Mouse (Mus musculus): ENCODE data around the gene Ap1s2. TPM values are rescaled to one million over a fixed set of nuclear protein-coding genes. Genes with fewer than 3 reads are reported as not detected.

Ap1s2 gene
- polyA plus RNA-seq (2015; fragmentation: Nextera tagmentation; extraction: Ambion mirVana): 29.2 and 30.5 TPM in 2 replicates

DNA sequence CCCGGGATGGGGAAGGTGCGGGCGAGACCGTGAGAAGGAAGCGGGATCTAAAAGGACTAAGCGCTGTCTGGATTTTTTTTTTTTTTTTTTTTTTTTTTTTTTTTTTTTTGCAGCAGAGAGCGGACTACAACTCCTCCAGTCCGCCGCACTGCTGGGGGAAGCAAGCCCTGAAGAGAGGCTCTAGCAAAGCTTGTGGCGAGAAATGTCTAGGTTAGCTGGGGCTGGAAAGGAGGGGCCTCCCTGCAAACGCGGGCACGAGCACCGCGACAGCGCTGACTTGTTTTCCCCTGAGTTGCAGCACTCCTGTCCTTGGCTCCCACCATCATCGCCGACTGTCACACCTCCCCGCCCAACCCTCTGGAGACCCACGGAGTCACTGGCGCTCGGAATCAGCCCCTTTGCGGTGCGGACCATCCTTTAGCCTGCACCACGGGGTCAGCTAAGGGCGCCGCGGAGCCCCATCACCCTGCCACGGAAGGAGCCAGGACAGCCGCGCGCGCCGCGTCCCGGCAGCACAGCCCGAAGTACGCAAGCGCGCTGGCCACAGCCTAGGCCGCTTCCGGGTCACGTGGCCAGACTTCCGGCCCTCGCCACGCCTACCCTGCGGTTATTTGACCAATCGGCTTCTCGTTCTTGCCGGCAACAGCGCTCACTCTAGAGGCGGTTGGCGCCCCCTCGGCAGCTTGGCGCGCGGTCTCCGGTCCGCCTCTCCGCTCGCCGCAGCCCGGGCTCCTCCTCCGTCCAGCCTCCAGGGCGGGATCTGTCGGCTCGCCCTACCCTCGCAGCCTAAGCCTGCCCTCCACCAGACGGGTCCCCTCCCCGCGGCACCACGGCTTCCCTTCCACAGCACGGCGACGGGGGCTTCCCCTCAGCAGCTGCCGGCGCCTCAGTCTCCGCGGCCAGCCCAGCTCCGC is at the start of gene Ap1s2:
Gene Ap1s2 (plus strand): TSS at position 681 of the 914 bp plus-strand sequence.
- 14% methylated on average over 74 of the region's 80 CpGs for WGBS
- Histone ChIP-seq H3K4me1 (no peaks in the 10 kb centered on the region), H3K4me3 (peak within 1 kb of the TSS; percentile 63), H3K4me2 (replicated peaks) (peak within 1 kb of the TSS; percentile 62), H3K9me3 (no peaks in the 10 kb centered on the region), H3K9ac (peak within 1 kb of the TSS; percentile 72), H3K27ac (peak within 1 kb of the TSS; percentile 82), H3K36me3 (no peaks in the 10 kb centered on the region), H3K27me3 (peaks cover 14% of the 10 kb centered on the region; the same call in 1 of the 2 replicates)
- ATAC-seq (ENCODE audit: low FRiP score, low read depth): peak; percentile 99

GRCm38 (mm10) chrX:163867711-163868379 is 41.0 kb upstream of the Ap1s2 start:
- Histone ChIP-seq H3K36me3 (no peaks in the 10 kb centered on the region), H3K4me1 (no peaks in the 10 kb centered on the region), H3K27ac (no peak overlapping the region), H3K27me3 (peaks cover 12% of the 10 kb centered on the region; the same call in 1 of the 2 replicates), H3K9me3 (no peaks in the 10 kb centered on the region), H3K9ac (no peak overlapping the region), H3K4me3 (no peak overlapping the region), H3K4me2 (replicated peaks) (no peak overlapping the region)
- WGBS: 74% methylated on average over 5 of the region's 5 CpGs
- no peak for ATAC-seq (ENCODE audit: low FRiP score, low read depth)

DNA sequence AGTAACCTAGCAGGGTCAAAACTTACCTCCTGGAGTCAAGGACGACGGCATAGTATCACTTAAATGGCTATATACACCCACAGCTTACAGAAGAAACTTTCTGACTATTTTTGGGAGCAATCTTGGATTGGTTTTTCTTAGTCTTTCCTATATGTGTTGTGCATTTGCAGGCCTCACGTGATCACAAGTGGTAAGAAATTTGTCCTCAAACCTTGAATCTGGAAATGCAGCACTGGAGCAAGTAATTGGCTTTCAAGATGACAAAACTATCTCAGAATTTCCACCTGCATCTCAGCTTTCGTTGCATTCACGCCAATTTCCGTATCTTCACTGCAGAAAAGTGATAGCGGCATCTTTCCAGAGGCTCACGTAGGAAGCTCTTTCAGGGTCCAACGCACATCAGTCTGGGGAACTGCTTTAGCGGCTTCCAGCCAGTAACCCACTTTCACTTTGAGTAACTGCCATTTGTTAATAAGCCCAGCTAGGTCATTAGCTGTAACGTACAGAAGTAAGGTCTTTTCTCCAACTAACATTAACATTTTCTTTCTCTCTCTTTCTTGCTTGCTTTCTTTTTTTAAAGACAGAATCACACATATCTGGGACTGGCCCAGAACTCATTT is 40.0 kb upstream of the Ap1s2 start:
- Histone ChIP-seq H3K9ac (no peak overlapping the region), H3K9me3 (no peaks in the 10 kb centered on the region), H3K27ac (no peak overlapping the region), H3K4me3 (no peak overlapping the region), H3K4me1 (no peaks in the 10 kb centered on the region), H3K36me3 (no peaks in the 10 kb centered on the region), H3K4me2 (replicated peaks) (no peak overlapping the region), H3K27me3 (peaks cover 12% of the 10 kb centered on the region; the same call in 1 of the 2 replicates)
- no peak for ATAC-seq (ENCODE audit: low FRiP score, low read depth)
- 81% methylated on average over 11 of the region's 11 CpGs for WGBS

DNA sequence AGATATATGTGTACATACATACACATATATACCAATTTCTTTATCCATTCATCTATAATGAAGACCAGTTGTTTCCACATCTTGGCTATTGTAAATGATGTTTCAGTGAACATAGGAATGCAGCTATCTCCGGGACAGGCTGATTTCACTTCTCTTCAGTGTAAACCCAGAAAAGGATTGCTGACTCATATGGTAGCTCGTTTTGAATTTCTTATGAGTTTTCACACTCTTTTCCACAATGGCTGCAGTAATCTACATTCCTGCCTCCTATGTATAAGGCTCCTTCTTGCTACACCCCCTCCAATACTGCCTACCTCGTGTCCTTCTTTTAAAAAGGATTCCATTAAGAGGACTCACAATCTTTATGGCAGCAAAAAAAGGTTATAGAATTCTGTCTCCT is 32.9 kb upstream of the Ap1s2 start:
- peaks cover 5% of the 10 kb centered on the region; the same call in 1 of the 2 replicates for H3K27me3 ChIP-seq
- H3K4me2 ChIP-seq (replicated peaks): no peak overlapping the region
- H3K36me3 ChIP-seq: no peaks in the 10 kb centered on the region
- no peak overlapping the region for H3K4me3 ChIP-seq
- WGBS: 78% methylated on average over 3 of the region's 3 CpGs
- H3K9ac ChIP-seq: no peak overlapping the region
- H3K9me3 ChIP-seq: no peaks in the 10 kb centered on the region
- ATAC-seq (ENCODE audit: low FRiP score, low read depth): no peak
- 0 out of 2 replicates have a peak, but pooled peaks cover 3% of the 10 kb centered on the region for H3K4me1 ChIP-seq
- no peak overlapping the region for H3K27ac ChIP-seq

GRCm38 (mm10) chrX:163876636-163877035 is 32.2 kb upstream of the Ap1s2 start:
- no peak overlapping the region for H3K27ac ChIP-seq
- ATAC-seq (ENCODE audit: low FRiP score, low read depth): no peak
- no peak overlapping the region for H3K9ac ChIP-seq
- H3K36me3 ChIP-seq: no peaks in the 10 kb centered on the region
- no peaks in the 10 kb centered on the region for H3K9me3 ChIP-seq
- no peak overlapping the region for H3K4me2 ChIP-seq (replicated peaks)
- H3K4me3 ChIP-seq: no peak overlapping the region
- 61% methylated on average over 4 of the region's 4 CpGs for WGBS
- H3K4me1 ChIP-seq: 0 out of 2 replicates have a peak, but pooled peaks cover 3% of the 10 kb centered on the region
- H3K27me3 ChIP-seq: peaks cover 5% of the 10 kb centered on the region; the same call in 1 of the 2 replicates

GRCm38 (mm10) chrX:163879039-163879438 is 29.8 kb upstream of the Ap1s2 start:
- 53% methylated on average over 6 of the region's 6 CpGs for WGBS
- H3K27me3 ChIP-seq: peaks cover 5% of the 10 kb centered on the region; the same call in 1 of the 2 replicates
- H3K27ac ChIP-seq: no peak overlapping the region
- 0 out of 2 replicates have a peak, but pooled peaks cover 3% of the 10 kb centered on the region for H3K4me1 ChIP-seq
- no peaks in the 10 kb centered on the region for H3K36me3 ChIP-seq
- H3K9ac ChIP-seq: no peak overlapping the region
- H3K4me3 ChIP-seq: no peak overlapping the region
- H3K4me2 ChIP-seq (replicated peaks): no peak overlapping the region
- no peaks in the 10 kb centered on the region for H3K9me3 ChIP-seq
- no peak for ATAC-seq (ENCODE audit: low FRiP score, low read depth)

DNA sequence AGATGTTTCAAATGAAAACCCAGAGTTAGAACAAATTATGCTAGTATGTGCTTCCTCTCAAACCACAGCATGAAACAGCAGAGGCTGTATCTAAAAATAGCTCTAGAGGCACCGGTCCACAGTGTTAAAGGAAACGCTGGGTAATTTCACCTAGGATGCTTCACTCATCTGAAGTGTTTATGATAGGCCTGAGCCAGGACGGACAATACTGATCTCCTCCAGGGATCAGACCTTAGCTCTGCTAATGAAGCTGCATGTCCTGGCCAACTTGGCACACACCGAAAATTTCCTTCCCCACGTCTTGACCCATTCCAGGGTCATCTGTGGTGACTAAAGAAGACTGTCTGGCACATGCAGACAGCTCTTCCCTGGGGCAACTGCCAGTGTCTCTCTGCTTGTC is 29.4 kb upstream of the Ap1s2 start:
- Histone ChIP-seq H3K4me3 (no peak overlapping the region), H3K4me1 (0 out of 2 replicates have a peak, but pooled peaks cover 3% of the 10 kb centered on the region), H3K4me2 (replicated peaks) (no peak overlapping the region), H3K27ac (no peak overlapping the region), H3K9ac (no peak overlapping the region), H3K9me3 (no peaks in the 10 kb centered on the region), H3K27me3 (peaks cover 5% of the 10 kb centered on the region; the same call in 1 of the 2 replicates), H3K36me3 (no peaks in the 10 kb centered on the region)
- no peak for ATAC-seq (ENCODE audit: low FRiP score, low read depth)
- 31% methylated on average over 5 of the region's 5 CpGs for WGBS

DNA sequence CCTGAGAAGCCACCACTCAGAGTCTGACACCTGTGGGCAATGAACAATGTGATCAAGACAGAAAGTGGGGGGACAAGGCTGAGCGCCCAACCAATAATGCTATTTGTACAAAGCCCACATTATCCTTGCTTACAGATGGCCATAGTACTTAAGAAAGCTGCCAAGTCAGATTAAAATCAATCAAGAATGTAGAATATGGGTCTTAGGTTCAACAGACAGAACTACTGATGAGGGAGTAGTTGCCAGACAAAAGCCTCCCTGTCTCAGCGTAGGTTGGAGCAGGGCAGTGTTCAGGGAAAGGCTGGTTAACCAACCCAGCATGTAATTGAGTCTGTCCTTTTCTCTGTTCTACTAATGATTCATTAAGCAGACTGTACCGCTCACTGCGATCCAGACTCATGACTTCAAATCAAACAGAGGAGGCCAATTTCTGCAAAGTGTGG is 23.3 kb upstream of the Ap1s2 start:
- H3K36me3 ChIP-seq: no peaks in the 10 kb centered on the region
- no peak overlapping the region for H3K9ac ChIP-seq
- no peak overlapping the region for H3K4me2 ChIP-seq (replicated peaks)
- H3K27ac ChIP-seq: no peak overlapping the region
- H3K27me3 ChIP-seq: peaks cover 9% of the 10 kb centered on the region; the same call in 1 of the 2 replicates
- WGBS: 73% methylated on average over 4 of the region's 4 CpGs
- no peaks in the 10 kb centered on the region for H3K9me3 ChIP-seq
- H3K4me3 ChIP-seq: no peak overlapping the region
- no peak for ATAC-seq (ENCODE audit: low FRiP score, low read depth)
- H3K4me1 ChIP-seq: no peaks in the 10 kb centered on the region

DNA sequence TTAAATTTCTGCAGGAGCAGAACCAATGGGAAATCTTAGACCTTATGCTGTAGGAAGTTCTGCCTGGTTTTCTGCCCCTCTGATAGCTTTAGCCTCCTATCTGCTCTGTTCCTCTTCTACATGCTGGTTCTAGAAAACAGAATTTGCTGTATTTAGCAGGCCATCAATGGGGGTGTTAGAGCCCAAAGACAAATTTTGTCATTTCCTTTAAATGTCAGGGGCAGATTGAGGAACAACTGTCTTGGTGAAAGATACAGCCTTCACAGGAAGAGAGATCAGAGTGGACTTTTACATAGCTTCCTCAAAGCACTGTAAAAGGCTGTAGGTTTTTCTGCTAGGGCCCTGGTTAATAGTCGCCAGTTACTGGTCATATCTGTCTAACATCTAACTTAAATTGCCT is 11.5 kb upstream of the Ap1s2 start:
- Histone ChIP-seq H3K4me3 (no peak overlapping the region), H3K36me3 (no peaks in the 10 kb centered on the region), H3K9ac (no peak overlapping the region), H3K4me2 (replicated peaks) (no peak overlapping the region), H3K27ac (no peak overlapping the region), H3K27me3 (peaks cover 32% of the 10 kb centered on the region; the same call in 1 of the 2 replicates), H3K4me1 (no peaks in the 10 kb centered on the region), H3K9me3 (no peaks in the 10 kb centered on the region)
- 86% methylated on average over 1 of the region's 1 CpGs for WGBS
- ATAC-seq (ENCODE audit: low FRiP score, low read depth): no peak

DNA sequence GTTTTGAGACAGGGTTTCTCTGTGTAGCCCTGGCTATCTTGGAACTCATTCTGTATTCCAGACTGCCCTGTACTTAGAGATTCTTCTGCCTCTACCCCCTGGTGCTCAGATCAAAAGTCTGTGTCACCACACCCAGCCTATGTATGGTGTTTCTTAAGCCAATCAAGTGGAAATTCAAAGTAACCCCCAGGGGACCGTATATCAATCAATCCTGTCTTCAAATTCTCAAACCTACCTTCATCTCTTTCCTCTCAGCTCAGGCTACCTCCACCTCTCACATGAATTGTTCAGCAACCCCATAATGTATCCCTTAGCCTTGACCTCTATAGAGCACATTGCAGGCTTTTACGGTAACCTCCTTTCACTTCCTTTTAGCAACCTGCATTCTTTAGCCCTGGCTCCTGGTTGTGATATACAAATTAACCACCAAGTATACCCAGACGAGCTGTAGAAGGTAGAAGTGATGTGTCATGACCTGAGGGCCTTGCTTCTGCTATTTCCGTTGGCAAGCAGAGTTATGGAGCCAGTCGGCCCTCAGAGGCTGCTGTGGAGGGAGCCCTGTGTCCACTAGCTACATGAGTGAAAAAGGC is 9.3 kb upstream of the Ap1s2 start:
- Histone ChIP-seq H3K36me3 (no peaks in the 10 kb centered on the region), H3K4me1 (no peaks in the 10 kb centered on the region), H3K4me3 (no peak overlapping the region), H3K27me3 (peaks cover 32% of the 10 kb centered on the region; the same call in 1 of the 2 replicates), H3K9me3 (no peaks in the 10 kb centered on the region), H3K27ac (no peak overlapping the region), H3K9ac (no peak overlapping the region), H3K4me2 (replicated peaks) (no peak overlapping the region)
- 44% methylated on average over 5 of the region's 5 CpGs for WGBS
- ATAC-seq (ENCODE audit: low FRiP score, low read depth): no peak

DNA sequence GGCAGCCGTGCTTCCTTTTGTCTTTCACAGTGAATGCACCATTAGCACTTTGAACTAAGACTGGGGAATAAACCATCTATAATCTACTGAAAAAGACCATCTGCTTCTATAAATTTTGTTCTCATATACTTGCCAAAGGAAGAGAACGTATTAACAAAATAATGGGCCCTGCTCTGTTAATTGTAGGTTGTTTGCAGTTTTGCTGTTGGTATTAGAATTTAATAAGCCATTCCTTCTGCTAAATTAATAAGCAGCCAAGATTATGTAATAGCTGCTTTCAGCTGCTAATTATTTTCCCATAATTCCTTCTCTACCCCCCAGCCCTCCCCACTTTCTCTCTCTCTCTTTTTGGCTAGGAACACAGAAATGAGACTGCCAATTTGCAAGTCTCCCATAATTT is 2.0 kb upstream of the Ap1s2 start:
- no peak overlapping the region for H3K27ac ChIP-seq
- no peak overlapping the region for H3K9ac ChIP-seq
- H3K36me3 ChIP-seq: no peaks in the 10 kb centered on the region
- no peak for ATAC-seq (ENCODE audit: low FRiP score, low read depth)
- no peak overlapping the region for H3K4me2 ChIP-seq (replicated peaks)
- no peaks in the 10 kb centered on the region for H3K9me3 ChIP-seq
- no peaks in the 10 kb centered on the region for H3K4me1 ChIP-seq
- WGBS: 71% methylated on average over 2 of the region's 2 CpGs
- H3K27me3 ChIP-seq: peaks cover 7% of the 10 kb centered on the region; the same call in 1 of the 2 replicates
- no peak overlapping the region for H3K4me3 ChIP-seq

All from limb, embryonic 13.5 days (tissue).